Mouse (Mus musculus) stomach, postnatal 0 days (tissue): Measurements from ENCODE around the gene Cpne5.

Experiments
- CTCF ChIP-seq: IDR thresholded peaks from 2 replicates; pipeline ENCODE4 v1.5.1; 2016; ENCODE audit warnings: antibody characterized with exemption, low read depth, mild to moderate bottlenecking, moderate library complexity
- EP300 ChIP-seq: optimal IDR thresholded peaks from 2 replicates; pipeline ENCODE3; 2016; ENCODE audit warnings: antibody characterized with exemption

- no peak for TF ChIP-seq CTCF
- TF ChIP-seq EP300, result no peak
These were observed 58.0 kb downstream of the Cpne5 start for GRCm38 (mm10) chr17:29179917-29180316.
